Mouse (Mus musculus) ES-E14 (cell line): ENCODE data around the gene Mical2.

Experiments used
- CHD2 ChIP-seq: IDR thresholded peaks from 2 replicates; pipeline ENCODE4 v1.6.1; 2014; ENCODE audit warnings: mild to moderate bottlenecking, low read depth, low read length, inconsistent platforms
- HCFC1 ChIP-seq: IDR thresholded peaks from 2 replicates; pipeline ENCODE4 v1.6.1; 2012; ENCODE audit warnings: low read length, inconsistent platforms, borderline replicate concordance; ENCODE audit not compliant: insufficient read depth
- ZC3H11A ChIP-seq: IDR thresholded peaks from 2 replicates; pipeline ENCODE4 v1.6.1; 2012; ENCODE audit warnings: low read depth, mild to moderate bottlenecking, inconsistent platforms, low read length, borderline replicate concordance

GRCm38 (mm10) chr7:112454951-112455350 is 229.3 kb downstream of the Mical2 start:
- TF ChIP-seq ZC3H11A (no peak), CHD2 (no peak), HCFC1 (no peak)
